Mouse (Mus musculus) forebrain, embryonic 12.5 days (tissue): Measurements from ENCODE around the gene Calm2. TPM values are rescaled to one million over a fixed set of nuclear protein-coding genes. Genes with fewer than 3 reads are reported as not detected.

Experiments
- ATAC-seq: fragments of 200-750 bp; cut with Nextera tagmentation; 2 replicates; pipeline ENCODE4 v1.8.0; 2017; ENCODE audit warnings: moderate TSS enrichment; ENCODE audit not compliant: low FRiP score
- H3K27ac ChIP-seq: fragments of 300-500 bp; sonication (generic); 2 replicates; pipeline ENCODE4 v1.5.1; 2016; ENCODE audit warnings: mild to moderate bottlenecking
- H3K27me3 ChIP-seq: fragments of 300-500 bp; sonication (generic); 2 replicates; pipeline ENCODE4 v1.6.1; 2016; ENCODE audit warnings: mild to moderate bottlenecking
- H3K36me3 ChIP-seq: fragments of 300-500 bp; sonication (generic); replicated peaks from 2 replicates; pipeline ENCODE4 v1.6.1; 2016; ENCODE audit warnings: mild to moderate bottlenecking
- H3K4me1 ChIP-seq: fragments of 300-500 bp; sonication (generic); 2 replicates; pipeline ENCODE4 v1.6.1; 2016
- H3K4me2 ChIP-seq: fragments of 300-500 bp; sonication (generic); 2 replicates; pipeline ENCODE4 v1.6.1; 2016; ENCODE audit warnings: mild to moderate bottlenecking, moderate library complexity
- H3K4me3 ChIP-seq: fragments of 300-500 bp; sonication (generic); replicated peaks from 2 replicates; pipeline ENCODE4 v1.5.1; 2016; ENCODE audit warnings: mild to moderate bottlenecking
- H3K9ac ChIP-seq: fragments of 300-500 bp; sonication (generic); 2 replicates; pipeline ENCODE4 v1.6.1; 2016; ENCODE audit warnings: mild to moderate bottlenecking
- H3K9me3 ChIP-seq: fragments of 300-500 bp; sonication (generic); 2 replicates; pipeline ENCODE4 v1.6.1; 2016
- WGBS: fragments of 180-500 bp; shearing (Covaris S2); methylation state at CpG from one replicate; pipeline ENCODE4 v1.1.7; 2016; 5-methylcytosine and 5-hydroxymethylcytosine counted together
- polyA plus RNA-seq: library from polyadenylated mRNA; unstranded; fragments of >200 nt; fragmentation: Nextera tagmentation; extraction: Ambion mirVana; gene quantifications from 2 replicates; pipeline ENCODE4 v1.2.1, GENCODE M21; 2016

Gene Calm2
- polyA plus RNA-seq, 1 experiment from 2014 or later: 1,267 TPM

- Histone ChIP-seq H3K4me3 (no peak overlapping the region), H3K9ac (no peak overlapping the region), H3K4me2 (no peak overlapping the region), H3K27ac (no peak overlapping the region), H3K27me3 (no peaks in the 10 kb centered on the region), H3K9me3 (no peaks in the 10 kb centered on the region), H3K36me3 (peaks cover 69% of the 10 kb centered on the region), H3K4me1 (0 out of 2 replicates have a peak, but pooled peaks cover 4% of the 10 kb centered on the region)
- WGBS: 96% methylated on average over 5 of the region's 5 CpGs
- no peak for ATAC-seq
Observed at GRCm38 (mm10) chr17:87432743-87433142, 14.0 kb downstream of the Calm2 start.

- Histone ChIP-seq H3K27me3 (no peaks in the 10 kb centered on the region), H3K36me3 (peaks cover 72% of the 10 kb centered on the region), H3K4me1 (peaks cover 4% of the 10 kb centered on the region; the same call in 1 of the 2 replicates), H3K9me3 (no peaks in the 10 kb centered on the region), H3K27ac (no peak overlapping the region), H3K9ac (no peak overlapping the region), H3K4me2 (no peak overlapping the region), H3K4me3 (no peak overlapping the region)
- ATAC-seq: no peak
Observed at GRCm38 (mm10) chr17:87432314-87432713, 14.4 kb downstream of the Calm2 start.

- no peak overlapping the region for H3K4me2 ChIP-seq
- H3K4me1 ChIP-seq: peaks cover 4% of the 10 kb centered on the region; the same call in 1 of the 2 replicates
- H3K4me3 ChIP-seq: no peak overlapping the region
- H3K27ac ChIP-seq: no peak overlapping the region
- ATAC-seq: no peak
- peaks cover 58% of the 10 kb centered on the region for H3K36me3 ChIP-seq
- no peaks in the 10 kb centered on the region for H3K27me3 ChIP-seq
- H3K9ac ChIP-seq: no peak overlapping the region
- H3K9me3 ChIP-seq: no peaks in the 10 kb centered on the region
- WGBS: 90% methylated on average over 3 of the region's 3 CpGs
Observed at GRCm38 (mm10) chr17:87429431-87429830, 17.3 kb downstream of the Calm2 start.

GRCm38 (mm10) chr17:87427511-87427910 is 19.2 kb downstream of the Calm2 start, which contains the start of gene Stpg4:
TSS of gene Stpg4 (minus strand) at chr17:87427741.
- WGBS: 51% methylated on average over 24 of the region's 24 CpGs
- ATAC-seq: 0 out of 2 replicates have a peak, but pooled peaks have one; percentile 33
- Histone ChIP-seq H3K9ac (no peak within 1 kb of the TSS), H3K27ac (0 out of 2 replicates have a peak within 1 kb of the TSS, but pooled peaks have one; percentile 3), H3K4me3 (no peak within 1 kb of the TSS), H3K4me2 (no peak within 1 kb of the TSS; the same call in 1 of the 2 replicates), H3K36me3 (peaks cover 44% of the 10 kb centered on the region), H3K9me3 (no peaks in the 10 kb centered on the region), H3K4me1 (peaks cover 4% of the 10 kb centered on the region; the same call in 1 of the 2 replicates), H3K27me3 (no peaks in the 10 kb centered on the region)

GRCm38 (mm10) chr17:87418082-87418481 is 28.7 kb downstream of the Calm2 start:
- Histone ChIP-seq H3K27ac (no peak overlapping the region), H3K4me1 (no peaks in the 10 kb centered on the region), H3K4me3 (no peak overlapping the region), H3K9me3 (no peaks in the 10 kb centered on the region), H3K9ac (no peak overlapping the region), H3K4me2 (no peak overlapping the region), H3K27me3 (no peaks in the 10 kb centered on the region), H3K36me3 (no peaks in the 10 kb centered on the region)
- no peak for ATAC-seq
- WGBS: 76% methylated on average over 7 of the region's 7 CpGs

- H3K4me3 ChIP-seq: no peak overlapping the region
- H3K9me3 ChIP-seq: no peaks in the 10 kb centered on the region
- no peak overlapping the region for H3K27ac ChIP-seq
- no peaks in the 10 kb centered on the region for H3K36me3 ChIP-seq
- H3K4me2 ChIP-seq: no peak overlapping the region
- no peaks in the 10 kb centered on the region for H3K27me3 ChIP-seq
- no peak for ATAC-seq
- H3K9ac ChIP-seq: no peak overlapping the region
- 72% methylated on average over 4 of the region's 4 CpGs for WGBS
- no peaks in the 10 kb centered on the region for H3K4me1 ChIP-seq
Observed at GRCm38 (mm10) chr17:87406646-87407045, 40.1 kb downstream of the Calm2 start.

- ATAC-seq: no peak
- 75% methylated on average over 11 of the region's 11 CpGs for WGBS
Observed at GRCm38 (mm10) chr17:87405576-87405975, 41.2 kb downstream of the Calm2 start.

GRCm38 (mm10) chr17:87403462-87403861 is 43.3 kb downstream of the Calm2 start:
- Histone ChIP-seq H3K9ac (no peak overlapping the region), H3K27me3 (no peaks in the 10 kb centered on the region), H3K4me3 (no peak overlapping the region), H3K9me3 (no peaks in the 10 kb centered on the region), H3K4me2 (no peak overlapping the region), H3K36me3 (no peaks in the 10 kb centered on the region), H3K27ac (no peak overlapping the region), H3K4me1 (no peaks in the 10 kb centered on the region)
- ATAC-seq: no peak
- 76% methylated on average over 4 of the region's 4 CpGs for WGBS

More at GRCm38 (mm10) chr17:87405576-87405975, 41.2 kb downstream of the Calm2 start:
- H3K9me3 ChIP-seq: no peaks in the 10 kb centered on the region
- H3K9ac ChIP-seq: no peak overlapping the region
- H3K4me3 ChIP-seq: no peak overlapping the region
- H3K36me3 ChIP-seq: no peaks in the 10 kb centered on the region
- H3K4me2 ChIP-seq: no peak overlapping the region
- H3K4me1 ChIP-seq: no peaks in the 10 kb centered on the region
- H3K27ac ChIP-seq: no peak overlapping the region
- no peaks in the 10 kb centered on the region for H3K27me3 ChIP-seq

- no peak for ATAC-seq
- Histone ChIP-seq H3K27me3 (no peaks in the 10 kb centered on the region), H3K4me3 (no peak overlapping the region), H3K27ac (no peak overlapping the region), H3K36me3 (no peaks in the 10 kb centered on the region), H3K9ac (no peak overlapping the region), H3K4me1 (no peaks in the 10 kb centered on the region), H3K9me3 (no peaks in the 10 kb centered on the region), H3K4me2 (no peak overlapping the region)
- WGBS: 92% methylated on average over 11 of the region's 11 CpGs
Observed at GRCm38 (mm10) chr17:87402444-87402843, 44.3 kb downstream of the Calm2 start.

GRCm38 (mm10) chr17:87397088-87397487 is 49.6 kb downstream of the Calm2 start:
- Histone ChIP-seq H3K36me3 (no peaks in the 10 kb centered on the region), H3K4me1 (no peaks in the 10 kb centered on the region), H3K9me3 (no peaks in the 10 kb centered on the region), H3K4me2 (no peak overlapping the region), H3K9ac (no peak overlapping the region), H3K27me3 (no peaks in the 10 kb centered on the region), H3K4me3 (no peak overlapping the region), H3K27ac (no peak overlapping the region)
- WGBS: 88% methylated on average over 11 of the region's 11 CpGs
- no peak for ATAC-seq

- H3K4me3 ChIP-seq: no peak overlapping the region
- no peak overlapping the region for H3K4me2 ChIP-seq
- ATAC-seq: no peak
- H3K27me3 ChIP-seq: no peaks in the 10 kb centered on the region
- H3K27ac ChIP-seq: no peak overlapping the region
- 64% methylated on average over 7 of the region's 7 CpGs for WGBS
- no peak overlapping the region for H3K9ac ChIP-seq
- peaks cover 3% of the 10 kb centered on the region for H3K4me1 ChIP-seq
- H3K36me3 ChIP-seq: no peaks in the 10 kb centered on the region
- H3K9me3 ChIP-seq: no peaks in the 10 kb centered on the region
Observed at GRCm38 (mm10) chr17:87391242-87391641, 55.5 kb downstream of the Calm2 start.

- Histone ChIP-seq H3K4me2 (no peak overlapping the region), H3K9me3 (no peaks in the 10 kb centered on the region), H3K27ac (no peak overlapping the region), H3K9ac (no peak overlapping the region), H3K36me3 (no peaks in the 10 kb centered on the region), H3K4me1 (peaks cover 3% of the 10 kb centered on the region), H3K27me3 (no peaks in the 10 kb centered on the region), H3K4me3 (no peak overlapping the region)
- ATAC-seq: 0 out of 2 replicates have a peak, but pooled peaks have one; percentile 14
- 49% methylated on average over 5 of the region's 5 CpGs for WGBS
Observed at GRCm38 (mm10) chr17:87387068-87387467, 59.7 kb downstream of the Calm2 start.

- no peaks in the 10 kb centered on the region for H3K36me3 ChIP-seq
- no peak overlapping the region for H3K27ac ChIP-seq
- H3K4me1 ChIP-seq: peaks cover 3% of the 10 kb centered on the region
- no peak overlapping the region for H3K9ac ChIP-seq
- H3K4me3 ChIP-seq: no peak overlapping the region
- H3K27me3 ChIP-seq: no peaks in the 10 kb centered on the region
- no peaks in the 10 kb centered on the region for H3K9me3 ChIP-seq
- no peak overlapping the region for H3K4me2 ChIP-seq
- ATAC-seq: no peak
- 87% methylated on average over 3 of the region's 3 CpGs for WGBS
Observed at GRCm38 (mm10) chr17:87385835-87386234, 60.9 kb downstream of the Calm2 start.
